Comparison of ENCODE assay signal across 11 mouse cellular contexts in the genomic region with DNA sequence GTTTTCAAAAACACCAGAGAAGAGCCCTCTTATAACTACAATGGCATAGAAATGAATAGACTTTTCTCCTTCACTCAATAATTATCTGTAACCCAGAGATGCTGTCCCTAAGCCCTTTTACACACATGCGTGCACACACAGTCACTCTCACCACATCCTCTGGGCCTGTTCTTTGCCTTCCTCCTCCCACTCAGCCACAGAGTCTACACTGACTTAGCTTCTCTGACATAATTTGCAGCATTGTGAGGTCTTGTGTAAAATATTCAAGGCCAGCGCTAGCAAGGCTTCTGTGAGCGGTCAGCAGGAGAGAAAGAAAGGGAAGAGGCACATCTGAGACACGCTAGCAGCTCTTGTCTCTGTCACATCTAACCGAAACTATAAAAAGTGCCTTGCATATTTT. TPM values are rescaled to one million over a fixed set of nuclear protein-coding genes. Genes with fewer than 3 reads are reported as not detected.
DNase-seq lines count a peak whose midpoint lies in the region; ATAC-seq and TF ChIP-seq lines count a peak whose summit lies in the region.
"Had no signal": no experiment of that assay in that cellular context is flagged by ENCODE, and none has a peak within 500 bp of the region (broad histone marks: within the 10 kb centered on the region; RNA-seq: fewer than 3 reads in every experiment).

No protein-coding gene starts in this region.

- no peaks in the 10 kb centered on the region for H3K27me3 ChIP-seq in embryonic facial prominence, embryonic 12.5 days
- no peaks in the 10 kb centered on the region for H3K27me3 ChIP-seq in embryonic facial prominence, embryonic 10.5 days (replicated peaks; ENCODE audit: low read depth, poor library complexity, severe bottlenecking)
- H3K27me3 ChIP-seq: limb, embryonic 15.5 days had no signal

- H3K4me3 ChIP-seq in embryonic facial prominence, embryonic 12.5 days: no peak overlapping the region
- no peak overlapping the region for H3K4me3 ChIP-seq in embryonic facial prominence, embryonic 10.5 days
- H3K4me3 ChIP-seq in embryonic fibroblast, embryonic 13.5 days (ENCODE audit: insufficient read depth, low read length): no peak overlapping the region
- H3K4me3 ChIP-seq: hindbrain, embryonic 10.5 days; limb, embryonic 15.5 days had no signal

- no peaks in the 10 kb centered on the region for H3K4me1 ChIP-seq in embryonic facial prominence, embryonic 12.5 days
- H3K4me1 ChIP-seq in embryonic facial prominence, embryonic 10.5 days: peaks cover 17% of the 10 kb centered on the region; the same call in 1 of the 2 replicates
- peaks cover 17% of the 10 kb centered on the region for H3K4me1 ChIP-seq in embryonic fibroblast, embryonic 13.5 days (ENCODE audit: control insufficient read depth, insufficient read depth, low read length)
- H3K4me1 ChIP-seq: hindbrain, embryonic 10.5 days had no signal

- no peak for TF ChIP-seq CTCF in embryonic fibroblast, embryonic 13.5 days (IDR thresholded peaks at IDR 0.05; ENCODE audit: borderline replicate concordance, insufficient read depth, low read length)

- H3K9ac ChIP-seq in embryonic facial prominence, embryonic 12.5 days: no peak overlapping the region
- H3K9ac ChIP-seq: limb, embryonic 15.5 days had no signal

- H3K36me3 ChIP-seq in embryonic facial prominence, embryonic 12.5 days: no peaks in the 10 kb centered on the region
- no peaks in the 10 kb centered on the region for H3K36me3 ChIP-seq in embryonic facial prominence, embryonic 10.5 days (replicated peaks)
- H3K36me3 ChIP-seq: hindbrain, embryonic 10.5 days; limb, embryonic 15.5 days had no signal

- 0 out of 2 replicates have a peak overlapping the region, but pooled peaks have one; percentile 63 for H3K27ac ChIP-seq in embryonic facial prominence, embryonic 12.5 days
- no peak overlapping the region for H3K27ac ChIP-seq in embryonic facial prominence, embryonic 10.5 days (replicated peaks)
- peak overlapping the region; percentile 93 for H3K27ac ChIP-seq in embryonic fibroblast, embryonic 13.5 days (ENCODE audit: insufficient read depth, low read length)
- H3K27ac ChIP-seq: hindbrain, embryonic 10.5 days; limb, embryonic 15.5 days had no signal

- no peaks in the 10 kb centered on the region for H3K9me3 ChIP-seq in embryonic facial prominence, embryonic 12.5 days
- H3K9me3 ChIP-seq in embryonic facial prominence, embryonic 10.5 days: 0 out of 2 replicates have a peak, but pooled peaks cover 1% of the 10 kb centered on the region
- H3K9me3 ChIP-seq: hindbrain, embryonic 10.5 days; limb, embryonic 15.5 days had no signal

- no peak overlapping the region for H3K4me2 ChIP-seq in embryonic facial prominence, embryonic 12.5 days (replicated peaks)
- H3K4me2 ChIP-seq: limb, embryonic 15.5 days had no signal

- ATAC-seq in embryonic facial prominence, embryonic 12.5 days (ENCODE audit: insufficient number of reproducible peaks, insufficient read depth, low FRiP score, low TSS enrichment): no peak
- peak; percentile 37 for ATAC-seq in megakaryocyte progenitor cell, adult 5-6 weeks (replicated peaks; ENCODE audit: poor library complexity)

- WGBS in embryonic facial prominence, embryonic 12.5 days: 71% methylated on average over 5 of the region's 5 CpGs
- WGBS in embryonic facial prominence, embryonic 10.5 days: 85% methylated on average over 5 of the region's 5 CpGs

- DNase-seq in embryonic facial prominence, embryonic 10.5 days (ENCODE audit: low spot score): no peak
- DNase-seq in CD4-positive, CD25-positive, alpha-beta regulatory T cell, adult 2 months (ENCODE audit: low read depth, low spot score): peak; percentile 71
- DNase-seq in embryo, embryonic 10.5 days (ENCODE audit: low spot score): no peak
- DNase-seq in embryo, embryonic 10 days (ENCODE audit: low spot score): no peak
- no peak for DNase-seq in urinary bladder, adult 18-20 months (ENCODE audit: low spot score in 2 of 2)
- DNase-seq: gastrocnemius, postnatal 14 days had no signal

- no peak for TF ChIP-seq POLR2A in embryonic fibroblast, embryonic 13.5 days (IDR thresholded peaks at IDR 0.05; ENCODE audit: low read depth, low read length)

RNA-seq across cellular contexts. Expression of gene Dok1, which starts 19.8 kb away (rescaled TPM):
- 11.0 and 11.8 TPM in 2 replicates for polyA plus RNA-seq in embryonic facial prominence, embryonic 12.5 days (2016; fragmentation: Nextera tagmentation; extraction: Ambion mirVana)
- 11.1 and 12.2 TPM in 2 replicates for polyA plus RNA-seq in embryonic facial prominence, embryonic 10.5 days (2016; fragmentation: Nextera tagmentation; extraction: Ambion mirVana)
- 37.9 and 56.4 TPM in 2 replicates for polyA plus RNA-seq in embryonic fibroblast, embryonic 13.5 days (2011; ENCODE audit: insufficient read length, low read depth, missing spikeins)
- total RNA-seq in megakaryocyte progenitor cell, adult 5-6 weeks (2015): 6.5 and 6.8 TPM in 2 replicates
- total RNA-seq in megakaryocyte progenitor cell, adult 5-6 weeks (2017): 14.1 and 18.2 TPM in 2 replicates

RNA-seq across cellular contexts. Expression of gene Loxl3, which starts 20.5 kb away (rescaled TPM):
- 17.9 and 21.9 TPM in 2 replicates for polyA plus RNA-seq in embryonic facial prominence, embryonic 12.5 days (2016; fragmentation: Nextera tagmentation; extraction: Ambion mirVana)
- 11.4 and 11.6 TPM in 2 replicates for polyA plus RNA-seq in embryonic facial prominence, embryonic 10.5 days (2016; fragmentation: Nextera tagmentation; extraction: Ambion mirVana)
- 124 and 241 TPM in 2 replicates for polyA plus RNA-seq in embryonic fibroblast, embryonic 13.5 days (2011; ENCODE audit: insufficient read length, low read depth, missing spikeins)
- 0.59 and 1.4 TPM in 2 replicates for total RNA-seq in megakaryocyte progenitor cell, adult 5-6 weeks (2015)
- 1.0 and 1.7 TPM in 2 replicates for total RNA-seq in megakaryocyte progenitor cell, adult 5-6 weeks (2017)

RNA-seq across cellular contexts. Expression of gene Aup1, which starts 40.9 kb away (rescaled TPM):
- 154 and 167 TPM in 2 replicates for polyA plus RNA-seq in embryonic facial prominence, embryonic 12.5 days (2016; fragmentation: Nextera tagmentation; extraction: Ambion mirVana)
- polyA plus RNA-seq in embryonic facial prominence, embryonic 10.5 days (2016; fragmentation: Nextera tagmentation; extraction: Ambion mirVana): 148 and 172 TPM in 2 replicates
- polyA plus RNA-seq in embryonic fibroblast, embryonic 13.5 days (2011; ENCODE audit: insufficient read length, low read depth, missing spikeins): 129 and 133 TPM in 2 replicates
- total RNA-seq in megakaryocyte progenitor cell, adult 5-6 weeks (2015): 135 and 178 TPM in 2 replicates
- total RNA-seq in megakaryocyte progenitor cell, adult 5-6 weeks (2017): 112 and 133 TPM in 2 replicates

RNA-seq across cellular contexts. Expression of gene Htra2, which starts 41.6 kb away (rescaled TPM):
- polyA plus RNA-seq in embryonic facial prominence, embryonic 12.5 days (2016; fragmentation: Nextera tagmentation; extraction: Ambion mirVana): 74.1 and 77.8 TPM in 2 replicates
- 83.5 and 90.0 TPM in 2 replicates for polyA plus RNA-seq in embryonic facial prominence, embryonic 10.5 days (2016; fragmentation: Nextera tagmentation; extraction: Ambion mirVana)
- 56.3 and 60.8 TPM in 2 replicates for polyA plus RNA-seq in embryonic fibroblast, embryonic 13.5 days (2011; ENCODE audit: insufficient read length, low read depth, missing spikeins)
- total RNA-seq in megakaryocyte progenitor cell, adult 5-6 weeks (2015): 128 and 129 TPM in 2 replicates
- total RNA-seq in megakaryocyte progenitor cell, adult 5-6 weeks (2017): 77.3 and 82.3 TPM in 2 replicates

RNA-seq across cellular contexts. Expression of gene Dqx1, which starts 44.2 kb away (rescaled TPM):
- 1.5 and 1.6 TPM in 2 replicates for polyA plus RNA-seq in embryonic facial prominence, embryonic 12.5 days (2016; fragmentation: Nextera tagmentation; extraction: Ambion mirVana)
- polyA plus RNA-seq in embryonic facial prominence, embryonic 10.5 days (2016; fragmentation: Nextera tagmentation; extraction: Ambion mirVana): 1.8 and 2.8 TPM in 2 replicates
- 0.25 and 0.84 TPM in 2 replicates for polyA plus RNA-seq in embryonic fibroblast, embryonic 13.5 days (2011; ENCODE audit: insufficient read length, low read depth, missing spikeins)
- 1.2 and 1.7 TPM in 2 replicates for total RNA-seq in megakaryocyte progenitor cell, adult 5-6 weeks (2015)
- total RNA-seq in megakaryocyte progenitor cell, adult 5-6 weeks (2017): 0.75 and 1.0 TPM in 2 replicates
